Mouse (Mus musculus): ENCODE data around the gene Bptf. TPM values are rescaled to one million over a fixed set of nuclear protein-coding genes. Genes with fewer than 3 reads are reported as not detected.

Gene Bptf
- polyA plus RNA-seq, 1 experiment from 2014 or later: 23.9 TPM

GRCm38 (mm10) chr11:107011669-107012323 is 120.1 kb downstream of the Bptf start:
- no peaks in the 10 kb centered on the region for H3K27me3 ChIP-seq (replicated peaks; ENCODE audit: control insufficient read depth, insufficient read depth, low read length)
- 36% methylated on average over 18 of the region's 18 CpGs for WGBS
- H3K9me3 ChIP-seq (ENCODE audit: control insufficient read depth, low read length): no peaks in the 10 kb centered on the region
- peak overlapping the region; percentile 61 for H3K4me2 ChIP-seq (ENCODE audit: low read length)
- peaks cover 7% of the 10 kb centered on the region for H3K4me1 ChIP-seq (ENCODE audit: control insufficient read depth, insufficient read depth, low read depth, low read length)
- peak overlapping the region; percentile 89 for H3K27ac ChIP-seq (ENCODE audit: low read depth, low read length)
- peak overlapping the region; percentile 61 for H3K4me3 ChIP-seq (ENCODE audit: low read length)
- H3K36me3 ChIP-seq (ENCODE audit: control insufficient read depth, insufficient read depth, low read length): no peaks in the 10 kb centered on the region
- ATAC-seq: no peak
- H3K9ac ChIP-seq (ENCODE audit: low read depth, low read length): peak overlapping the region; percentile 75

GRCm38 (mm10) chr11:107011171-107011570 is 120.8 kb downstream of the Bptf start:
- H3K4me1 ChIP-seq (ENCODE audit: control insufficient read depth, insufficient read depth, low read depth, low read length): peaks cover 7% of the 10 kb centered on the region
- no peak overlapping the region for H3K27ac ChIP-seq (ENCODE audit: low read depth, low read length)
- no peak overlapping the region for H3K4me3 ChIP-seq (ENCODE audit: low read length)
- H3K9me3 ChIP-seq (ENCODE audit: control insufficient read depth, low read length): no peaks in the 10 kb centered on the region
- no peak overlapping the region; the same call in 1 of the 2 replicates for H3K4me2 ChIP-seq (ENCODE audit: low read length)
- WGBS: 82% methylated on average over 7 of the region's 7 CpGs
- no peak overlapping the region for H3K9ac ChIP-seq (ENCODE audit: low read depth, low read length)
- no peak for ATAC-seq
- H3K36me3 ChIP-seq (ENCODE audit: control insufficient read depth, insufficient read depth, low read length): no peaks in the 10 kb centered on the region
- no peaks in the 10 kb centered on the region for H3K27me3 ChIP-seq (replicated peaks; ENCODE audit: control insufficient read depth, insufficient read depth, low read length)

- no peaks in the 10 kb centered on the region for H3K9me3 ChIP-seq (ENCODE audit: control insufficient read depth, low read length)
- H3K27ac ChIP-seq (ENCODE audit: low read depth, low read length): no peak overlapping the region
- H3K27me3 ChIP-seq (replicated peaks; ENCODE audit: control insufficient read depth, insufficient read depth, low read length): no peaks in the 10 kb centered on the region
- 97% methylated on average over 3 of the region's 3 CpGs for WGBS
- H3K9ac ChIP-seq (ENCODE audit: low read depth, low read length): no peak overlapping the region
- no peak overlapping the region for H3K4me2 ChIP-seq (ENCODE audit: low read length)
- peaks cover 7% of the 10 kb centered on the region for H3K4me1 ChIP-seq (ENCODE audit: control insufficient read depth, insufficient read depth, low read depth, low read length)
- no peak overlapping the region for H3K4me3 ChIP-seq (ENCODE audit: low read length)
- H3K36me3 ChIP-seq (ENCODE audit: control insufficient read depth, insufficient read depth, low read length): no peaks in the 10 kb centered on the region
- no peak for ATAC-seq
Measured at GRCm38 (mm10) chr11:107010447-107010846, 121.5 kb downstream of the Bptf start.

- H3K27ac ChIP-seq (ENCODE audit: low read depth, low read length): no peak overlapping the region
- no peaks in the 10 kb centered on the region for H3K9me3 ChIP-seq (ENCODE audit: control insufficient read depth, low read length)
- no peaks in the 10 kb centered on the region for H3K27me3 ChIP-seq (replicated peaks; ENCODE audit: control insufficient read depth, insufficient read depth, low read length)
- no peak overlapping the region for H3K4me3 ChIP-seq (ENCODE audit: low read length)
- H3K4me2 ChIP-seq (ENCODE audit: low read length): no peak overlapping the region
- ATAC-seq: no peak
- H3K4me1 ChIP-seq (ENCODE audit: control insufficient read depth, insufficient read depth, low read depth, low read length): no peaks in the 10 kb centered on the region
- no peak overlapping the region for H3K9ac ChIP-seq (ENCODE audit: low read depth, low read length)
- no peaks in the 10 kb centered on the region for H3K36me3 ChIP-seq (ENCODE audit: control insufficient read depth, insufficient read depth, low read length)
- 98% methylated on average over 1 of the region's 1 CpGs for WGBS
Measured at GRCm38 (mm10) chr11:107005538-107005937, 126.4 kb downstream of the Bptf start.

- H3K9me3 ChIP-seq (ENCODE audit: control insufficient read depth, low read length): no peaks in the 10 kb centered on the region
- H3K9ac ChIP-seq (ENCODE audit: low read depth, low read length): no peak overlapping the region
- WGBS: 42% methylated on average over 7 of the region's 8 CpGs
Measured at GRCm38 (mm10) chr11:107001760-107002675, 129.9 kb downstream of the Bptf start.

GRCm38 (mm10) chr11:106999949-107000513 is 131.9 kb downstream of the Bptf start:
- H3K4me3 ChIP-seq (ENCODE audit: low read length): peak overlapping the region; percentile 41
- H3K27me3 ChIP-seq (replicated peaks; ENCODE audit: control insufficient read depth, insufficient read depth, low read length): no peaks in the 10 kb centered on the region
- peak overlapping the region; percentile 71 for H3K4me2 ChIP-seq (ENCODE audit: low read length)
- no peaks in the 10 kb centered on the region for H3K4me1 ChIP-seq (ENCODE audit: control insufficient read depth, insufficient read depth, low read depth, low read length)
- H3K27ac ChIP-seq (ENCODE audit: low read depth, low read length): peak overlapping the region; percentile 85
- no peak for ATAC-seq
- peaks cover 14% of the 10 kb centered on the region for H3K36me3 ChIP-seq (ENCODE audit: control insufficient read depth, insufficient read depth, low read length)
- peak overlapping the region; percentile 66 for H3K9ac ChIP-seq (ENCODE audit: low read depth, low read length)
- H3K9me3 ChIP-seq (ENCODE audit: control insufficient read depth, low read length): no peaks in the 10 kb centered on the region
- 81% methylated on average over 9 of the region's 9 CpGs for WGBS

More at GRCm38 (mm10) chr11:107001760-107002675, 129.9 kb downstream of the Bptf start:
- Histone ChIP-seq H3K4me2 (ENCODE audit: low read length) (no peak overlapping the region), H3K27ac (ENCODE audit: low read depth, low read length) (no peak overlapping the region; the same call in 1 of the 2 replicates), H3K36me3 (ENCODE audit: control insufficient read depth, insufficient read depth, low read length) (no peaks in the 10 kb centered on the region), H3K4me1 (ENCODE audit: control insufficient read depth, insufficient read depth, low read depth, low read length) (no peaks in the 10 kb centered on the region), H3K27me3 (replicated peaks; ENCODE audit: control insufficient read depth, insufficient read depth, low read length) (no peaks in the 10 kb centered on the region), H3K4me3 (ENCODE audit: low read length) (no peak overlapping the region)
- ATAC-seq: no peak

GRCm38 (mm10) chr11:106999151-106999948 is 132.6 kb downstream of the Bptf start, which contains the start of gene Kpna2:
Gene Kpna2 (minus strand): TSS chr11:106999541.
- Histone ChIP-seq H3K36me3 (ENCODE audit: control insufficient read depth, insufficient read depth, low read length) (peaks cover 14% of the 10 kb centered on the region), H3K4me2 (ENCODE audit: low read length) (peak within 1 kb of the TSS; percentile 71), H3K27ac (ENCODE audit: low read depth, low read length) (peak within 1 kb of the TSS; percentile 85), H3K4me1 (ENCODE audit: control insufficient read depth, insufficient read depth, low read depth, low read length) (no peaks in the 10 kb centered on the region), H3K9me3 (ENCODE audit: control insufficient read depth, low read length) (no peaks in the 10 kb centered on the region), H3K27me3 (replicated peaks; ENCODE audit: control insufficient read depth, insufficient read depth, low read length) (no peaks in the 10 kb centered on the region), H3K9ac (ENCODE audit: low read depth, low read length) (peak within 1 kb of the TSS; percentile 74), H3K4me3 (ENCODE audit: low read length) (peak within 1 kb of the TSS; percentile 69)
- under 1% methylated on average over 60 of the region's 62 CpGs for WGBS
- peak; percentile 96 for ATAC-seq

- Histone ChIP-seq H3K27ac (ENCODE audit: low read depth, low read length) (peak overlapping the region; percentile 68), H3K9me3 (ENCODE audit: control insufficient read depth, low read length) (no peaks in the 10 kb centered on the region), H3K4me1 (ENCODE audit: control insufficient read depth, insufficient read depth, low read depth, low read length) (no peaks in the 10 kb centered on the region), H3K9ac (ENCODE audit: low read depth, low read length) (peak overlapping the region; percentile 74), H3K4me2 (ENCODE audit: low read length) (peak overlapping the region; percentile 61), H3K27me3 (replicated peaks; ENCODE audit: control insufficient read depth, insufficient read depth, low read length) (no peaks in the 10 kb centered on the region), H3K36me3 (ENCODE audit: control insufficient read depth, insufficient read depth, low read length) (peaks cover 14% of the 10 kb centered on the region), H3K4me3 (ENCODE audit: low read length) (peak overlapping the region; percentile 69)
- WGBS: under 1% methylated on average over 26 of the region's 26 CpGs
- peak; percentile 41; the same call in 1 of the 2 replicates for ATAC-seq
Measured at GRCm38 (mm10) chr11:106998651-106999150, 133.2 kb downstream of the Bptf start.
